Mouse (Mus musculus) embryo, embryonic 11.5 days (tissue): ENCODE measurements around the gene Ngdn.
"Not testable (repeated sequence)": the region's sequence is repeated elsewhere in the genome, so short reads cannot be mapped to it uniquely, and the experiment has no call there.

Source experiments
- DNase-seq: peaks from one replicate; pipeline ENCODE4 v3.0.0-alpha.2; 2012; ENCODE audit warnings: low read depth, low spot score

Ngdn gene

GRCm38 (mm10) chr14:55028333-55028835 is 13.1 kb downstream of the Ngdn start:
- no peak for DNase-seq

- no peak for DNase-seq
Observed at GRCm38 (mm10) chr14:55029034-55029698, 13.9 kb downstream of the Ngdn start.

GRCm38 (mm10) chr14:55032695-55033225 is 17.5 kb downstream of the Ngdn start:
- no peak for DNase-seq

- not testable (repeated sequence) for DNase-seq
Observed at GRCm38 (mm10) chr14:55043694-55044093, 28.4 kb downstream of the Ngdn start.

GRCm38 (mm10) chr14:55047971-55048531 is 32.8 kb downstream of the Ngdn start:
- DNase-seq: no peak

GRCm38 (mm10) chr14:55052496-55052895 is 37.2 kb downstream of the Ngdn start:
- no peak for DNase-seq

GRCm38 (mm10) chr14:55053050-55053449 is 37.8 kb downstream of the Ngdn start:
- DNase-seq: no peak

GRCm38 (mm10) chr14:55053708-55054190 is 38.5 kb downstream of the Ngdn start:
- DNase-seq: no peak

GRCm38 (mm10) chr14:55054191-55054749 is 39.0 kb downstream of the Ngdn start:
- DNase-seq: no peak

GRCm38 (mm10) chr14:55055167-55055834 is 40.0 kb downstream of the Ngdn start:
- DNase-seq: no peak

GRCm38 (mm10) chr14:55059009-55059408 is 43.8 kb downstream of the Ngdn start:
- no peak for DNase-seq

- no peak for DNase-seq
Observed at GRCm38 (mm10) chr14:55059931-55060330, 44.7 kb downstream of the Ngdn start.

- no peak for DNase-seq
Observed at GRCm38 (mm10) chr14:55061845-55062244, 46.6 kb downstream of the Ngdn start.

GRCm38 (mm10) chr14:55062626-55063025 is 47.4 kb downstream of the Ngdn start:
- DNase-seq: peak; percentile 14

- DNase-seq: no peak
Observed at GRCm38 (mm10) chr14:55063117-55063516, 47.9 kb downstream of the Ngdn start.

GRCm38 (mm10) chr14:55063581-55064381 is 48.5 kb downstream of the Ngdn start:
- DNase-seq: no peak

GRCm38 (mm10) chr14:55064481-55065370 is 49.5 kb downstream of the Ngdn start:
- DNase-seq: no peak

GRCm38 (mm10) chr14:55065391-55065790 is 50.1 kb downstream of the Ngdn start:
- DNase-seq: no peak

- DNase-seq: no peak
Observed at GRCm38 (mm10) chr14:55066042-55066441, 50.8 kb downstream of the Ngdn start.

- DNase-seq: no peak
Observed at GRCm38 (mm10) chr14:55071756-55072155, 56.5 kb downstream of the Ngdn start.
